Mouse (Mus musculus): ENCODE measurements at regions not wholly inside any gene's neighbourhood (a gene's known extent, or its start where the extent isn't known, plus 50 kb on each side); places are given as distances from the start of the nearest gene placed in this dataset.

DNA sequence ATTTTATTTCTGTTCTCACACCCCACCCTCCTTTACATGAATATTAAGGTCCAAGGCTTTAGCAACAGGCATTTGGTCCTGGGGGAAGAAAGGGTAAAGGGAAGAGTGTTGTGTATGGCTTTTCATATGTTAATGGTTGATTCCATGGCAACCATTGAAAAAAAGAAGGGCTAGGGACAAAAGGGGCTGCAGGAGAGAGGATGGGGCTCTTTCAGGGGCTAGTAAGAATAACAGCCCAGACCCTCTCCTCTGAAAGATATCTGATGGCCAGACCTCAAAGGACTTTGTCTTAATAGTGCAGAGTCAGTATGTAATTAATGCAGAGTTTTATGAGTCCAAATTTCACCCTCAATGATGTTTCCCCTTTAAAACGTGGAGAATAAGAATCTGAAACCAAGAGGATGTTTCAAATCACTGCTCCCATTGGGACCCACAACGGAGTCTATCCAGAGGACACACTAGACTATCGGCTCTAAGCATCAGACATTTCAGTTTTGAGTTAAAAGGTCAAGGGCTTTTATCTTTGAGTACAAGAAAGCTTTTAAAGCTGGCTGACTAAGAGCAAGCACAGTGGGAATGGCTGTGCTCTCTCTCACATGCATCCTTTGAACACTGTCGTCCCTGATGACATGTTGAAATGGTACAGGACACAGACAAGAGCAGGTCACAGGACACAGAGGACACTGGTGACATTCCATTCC, 239.4 kb upstream of the Marcks start:
- Histone ChIP-seq H3K4me1 (no peaks in the 10 kb centered on the region), H3K27me3 (replicated peaks) (no peaks in the 10 kb centered on the region), H3K36me3 (replicated peaks; ENCODE audit: low read length) (no peaks in the 10 kb centered on the region), H3K9me3 (no peaks in the 10 kb centered on the region), H3K4me3 (replicated peaks) (no peak overlapping the region)
- no peak for TF ChIP-seq FLI1 (IDR thresholded peaks at IDR 0.05; ENCODE audit: low read length)
- no peak for TF ChIP-seq GATA1 (IDR thresholded peaks at IDR 0.05; ENCODE audit: borderline replicate concordance, low read length)

DNA sequence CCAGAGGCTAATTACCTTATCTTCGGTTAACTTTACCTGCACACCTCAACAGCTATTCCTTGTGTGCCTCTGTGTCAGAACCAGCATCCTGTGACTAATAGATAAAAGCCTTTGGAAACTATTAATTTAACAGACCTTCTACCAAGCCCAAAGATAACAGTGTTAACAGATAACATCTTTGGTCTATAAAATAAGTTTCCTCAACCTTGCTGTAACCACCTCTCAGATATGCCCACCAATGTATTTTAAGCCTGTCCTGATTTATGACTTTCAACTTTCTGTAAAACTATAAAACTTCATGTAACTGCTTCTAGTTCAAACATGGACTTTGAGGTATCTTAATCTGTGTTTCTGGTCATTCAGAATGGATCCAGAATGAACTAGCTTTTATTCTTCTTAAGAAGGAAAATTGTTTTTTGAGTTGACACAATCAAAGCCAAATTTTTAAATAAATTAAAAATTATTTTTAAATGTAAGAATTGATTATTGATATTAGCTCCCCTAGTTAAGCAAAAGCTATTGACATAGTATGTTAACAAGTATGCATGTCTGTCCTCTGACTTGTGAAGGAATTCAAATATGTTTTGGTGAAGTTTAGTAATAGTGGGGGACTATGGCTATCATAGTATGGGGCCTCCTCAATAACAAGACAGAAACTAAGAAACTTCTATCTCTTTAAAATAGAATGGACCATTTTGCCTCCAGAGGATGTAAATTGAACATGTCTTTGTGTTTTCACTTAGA, 238.7 kb upstream of the Marcks start:
- H3K4me1 ChIP-seq = no peaks in the 10 kb centered on the region
- H3K36me3 ChIP-seq (replicated peaks; ENCODE audit: low read length) = no peaks in the 10 kb centered on the region
- TF ChIP-seq FLI1 (IDR thresholded peaks at IDR 0.05; ENCODE audit: low read length) (no peak), GATA1 (IDR thresholded peaks at IDR 0.05; ENCODE audit: borderline replicate concordance, low read length) (no peak)
- H3K4me3 ChIP-seq (replicated peaks) = no peak overlapping the region
- H3K27me3 ChIP-seq (replicated peaks) = no peaks in the 10 kb centered on the region
- no peaks in the 10 kb centered on the region for H3K9me3 ChIP-seq

GRCm38 (mm10) chr10:37376172-37376571, 237.5 kb upstream of the Marcks start:
- TF ChIP-seq FLI1 (IDR thresholded peaks at IDR 0.05; ENCODE audit: low read length) = no peak
- no peak for TF ChIP-seq GATA1 (IDR thresholded peaks at IDR 0.05; ENCODE audit: borderline replicate concordance, low read length)
- Histone ChIP-seq H3K4me3 (replicated peaks) (no peak overlapping the region), H3K9me3 (no peaks in the 10 kb centered on the region), H3K36me3 (replicated peaks; ENCODE audit: low read length) (no peaks in the 10 kb centered on the region), H3K4me1 (no peaks in the 10 kb centered on the region), H3K27me3 (replicated peaks) (no peaks in the 10 kb centered on the region)

GRCm38 (mm10) chr10:37375648-37376047, 236.9 kb upstream of the Marcks start:
- H3K27me3 ChIP-seq (replicated peaks) = no peaks in the 10 kb centered on the region
- no peak overlapping the region for H3K4me3 ChIP-seq (replicated peaks)
- no peak for TF ChIP-seq FLI1 (IDR thresholded peaks at IDR 0.05; ENCODE audit: low read length)
- no peak for TF ChIP-seq GATA1 (IDR thresholded peaks at IDR 0.05; ENCODE audit: borderline replicate concordance, low read length)
- H3K36me3 ChIP-seq (replicated peaks; ENCODE audit: low read length) = no peaks in the 10 kb centered on the region
- no peaks in the 10 kb centered on the region for H3K9me3 ChIP-seq
- H3K4me1 ChIP-seq = no peaks in the 10 kb centered on the region

DNA sequence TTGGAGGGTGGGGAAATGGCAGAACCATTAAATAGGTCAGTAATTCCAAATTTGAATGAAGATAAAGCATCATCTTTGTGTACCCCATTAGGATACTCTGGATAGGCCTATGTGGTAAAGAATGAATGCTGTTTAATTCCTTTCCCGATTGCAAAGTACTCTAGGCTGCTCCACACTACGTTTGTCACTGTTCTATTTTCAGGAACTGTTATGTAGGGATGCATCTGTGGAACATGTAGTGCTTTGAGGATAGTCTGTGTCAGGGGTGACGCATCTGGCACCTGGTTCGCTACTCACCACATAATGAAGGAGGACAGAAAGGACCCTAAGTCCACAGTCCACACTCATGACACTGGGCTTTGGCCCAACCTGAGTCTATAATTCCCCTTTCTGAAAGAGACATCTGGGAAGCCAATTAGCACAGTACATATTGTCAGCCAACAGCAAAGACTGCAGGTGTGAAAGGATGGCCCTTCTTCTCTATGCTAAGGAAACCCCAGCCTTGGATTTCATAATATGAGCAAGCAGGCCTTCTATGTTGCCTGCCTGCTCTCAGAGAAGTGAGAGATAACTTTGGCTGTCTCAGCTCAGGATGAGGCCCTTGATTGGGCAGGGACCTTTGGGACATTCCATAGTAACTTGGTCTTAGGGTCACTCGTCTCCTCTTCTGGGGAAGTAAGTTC, 230.4 kb upstream of the Marcks start:
- Histone ChIP-seq H3K4me3 (replicated peaks) (no peak overlapping the region), H3K9me3 (0 out of 2 replicates have a peak, but pooled peaks cover 3% of the 10 kb centered on the region), H3K27me3 (replicated peaks) (no peaks in the 10 kb centered on the region), H3K4me1 (no peaks in the 10 kb centered on the region), H3K36me3 (replicated peaks; ENCODE audit: low read length) (no peaks in the 10 kb centered on the region)
- TF ChIP-seq FLI1 (IDR thresholded peaks at IDR 0.05; ENCODE audit: low read length) = no peak
- TF ChIP-seq GATA1 (IDR thresholded peaks at IDR 0.05; ENCODE audit: borderline replicate concordance, low read length) = no peak

- Histone ChIP-seq H3K4me1 (no peaks in the 10 kb centered on the region), H3K9me3 (0 out of 2 replicates have a peak, but pooled peaks cover 3% of the 10 kb centered on the region), H3K4me3 (replicated peaks) (no peak overlapping the region), H3K27me3 (replicated peaks) (no peaks in the 10 kb centered on the region), H3K36me3 (replicated peaks; ENCODE audit: low read length) (no peaks in the 10 kb centered on the region)
- TF ChIP-seq FLI1 (IDR thresholded peaks at IDR 0.05; ENCODE audit: low read length) (no peak), GATA1 (IDR thresholded peaks at IDR 0.05; ENCODE audit: borderline replicate concordance, low read length) (no peak)
These were observed 229.1 kb upstream of the Marcks start for GRCm38 (mm10) chr10:37367796-37368195.

DNA sequence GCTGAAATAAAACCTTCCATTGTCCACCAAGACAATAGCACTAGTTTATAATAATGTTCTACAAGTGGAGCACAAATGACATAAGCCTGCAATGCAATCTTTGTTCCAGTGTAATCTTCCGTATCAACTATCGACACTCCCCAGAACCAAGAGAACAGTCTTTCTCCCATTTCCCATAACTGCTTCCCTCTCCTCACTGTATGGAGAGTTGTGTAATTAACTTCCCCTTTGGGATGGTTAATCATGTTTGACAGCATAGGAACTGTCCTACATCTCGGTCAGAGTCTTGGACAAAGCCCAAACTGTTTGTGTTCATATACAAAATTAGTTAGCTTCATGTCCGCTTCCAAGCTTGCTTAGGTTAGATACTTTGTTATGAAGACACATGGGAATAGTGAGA, 225.8 kb upstream of the Marcks start:
- TF ChIP-seq GATA1 (IDR thresholded peaks at IDR 0.05; ENCODE audit: borderline replicate concordance, low read length) (no peak), FLI1 (IDR thresholded peaks at IDR 0.05; ENCODE audit: low read length) (no peak)
- H3K4me3 ChIP-seq (replicated peaks) = no peak overlapping the region

GRCm38 (mm10) chr10:37360985-37361384, 222.3 kb upstream of the Marcks start:
- no peaks in the 10 kb centered on the region for H3K4me1 ChIP-seq
- no peaks in the 10 kb centered on the region for H3K27me3 ChIP-seq (replicated peaks)
- no peaks in the 10 kb centered on the region for H3K36me3 ChIP-seq (replicated peaks; ENCODE audit: low read length)
- TF ChIP-seq GATA1 (IDR thresholded peaks at IDR 0.05; ENCODE audit: borderline replicate concordance, low read length) (no peak), FLI1 (IDR thresholded peaks at IDR 0.05; ENCODE audit: low read length) (no peak)
- no peaks in the 10 kb centered on the region for H3K9me3 ChIP-seq
- no peak overlapping the region for H3K4me3 ChIP-seq (replicated peaks)

More for the DNA sequence above, 225.8 kb upstream of the Marcks start:
- 0 out of 2 replicates have a peak, but pooled peaks cover 3% of the 10 kb centered on the region for H3K9me3 ChIP-seq
- H3K4me1 ChIP-seq = no peaks in the 10 kb centered on the region
- H3K27me3 ChIP-seq (replicated peaks) = no peaks in the 10 kb centered on the region
- no peaks in the 10 kb centered on the region for H3K36me3 ChIP-seq (replicated peaks; ENCODE audit: low read length)

DNA sequence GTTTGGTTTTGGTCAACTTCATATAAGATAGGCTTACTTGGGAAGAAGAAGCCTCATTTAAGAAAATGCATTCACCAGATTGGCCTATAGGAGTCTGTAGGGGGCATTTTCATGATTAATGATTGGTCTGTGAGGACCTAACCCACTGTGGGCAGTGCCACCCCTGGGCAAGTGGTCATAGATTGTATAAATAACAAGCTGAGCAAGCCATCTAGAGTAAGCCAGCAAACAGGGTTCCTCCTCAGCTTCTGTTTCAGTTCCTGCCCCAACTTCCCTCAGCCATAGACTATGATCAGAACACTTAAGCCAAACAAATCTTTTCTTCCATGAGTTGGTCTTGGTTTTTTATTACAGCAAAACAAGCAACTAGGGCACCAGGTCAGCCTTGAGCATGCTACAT, 220.2 kb upstream of the Marcks start:
- TF ChIP-seq FLI1 (IDR thresholded peaks at IDR 0.05; ENCODE audit: low read length) (no peak), GATA1 (IDR thresholded peaks at IDR 0.05; ENCODE audit: borderline replicate concordance, low read length) (no peak)
- no peaks in the 10 kb centered on the region for H3K9me3 ChIP-seq

DNA sequence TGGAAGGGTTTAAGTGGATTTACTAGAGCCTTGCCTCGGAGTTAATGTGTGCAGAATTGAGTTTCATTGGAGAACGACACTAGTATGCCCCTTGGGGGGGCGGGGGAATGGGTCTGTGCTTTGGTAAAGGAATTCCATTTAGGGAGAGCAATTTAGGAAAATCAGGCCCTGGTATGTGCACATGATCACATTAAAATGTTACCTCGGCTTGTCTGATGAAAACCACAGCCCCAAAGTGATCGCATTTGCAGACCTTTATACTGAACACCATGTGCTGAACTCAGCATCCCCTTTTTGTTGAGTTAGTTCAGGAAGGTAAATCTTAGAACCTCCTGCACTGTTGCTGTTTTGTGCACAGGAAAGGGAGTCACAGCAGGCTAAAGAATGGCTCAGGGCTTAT, 219.6 kb upstream of the Marcks start:
- Histone ChIP-seq H3K4me1 (no peaks in the 10 kb centered on the region), H3K36me3 (replicated peaks; ENCODE audit: low read length) (no peaks in the 10 kb centered on the region), H3K4me3 (replicated peaks) (no peak overlapping the region), H3K27me3 (replicated peaks) (no peaks in the 10 kb centered on the region), H3K9me3 (no peaks in the 10 kb centered on the region)
- TF ChIP-seq FLI1 (IDR thresholded peaks at IDR 0.05; ENCODE audit: low read length) = no peak
- TF ChIP-seq GATA1 (IDR thresholded peaks at IDR 0.05; ENCODE audit: borderline replicate concordance, low read length) = no peak

More for the DNA sequence above, 220.2 kb upstream of the Marcks start:
- no peaks in the 10 kb centered on the region for H3K27me3 ChIP-seq (replicated peaks)
- no peaks in the 10 kb centered on the region for H3K4me1 ChIP-seq
- no peak overlapping the region for H3K4me3 ChIP-seq (replicated peaks)
- no peaks in the 10 kb centered on the region for H3K36me3 ChIP-seq (replicated peaks; ENCODE audit: low read length)
